Mouse (Mus musculus) spleen, adult 2 months (tissue): ENCODE results near the gene Mef2c. TPM values are rescaled to one million over a fixed set of nuclear protein-coding genes. Genes with fewer than 3 reads are reported as not detected.

Source experiments
- DNase-seq, 2 experiments: peaks; one replicate each; pipeline versions ENCODE4 v3.0.0 to v3.0.0-alpha.2; 2012 to 2021; ENCODE audit warnings: low spot score in 2 of 2, low read depth in 1 of 2
- H3K27ac ChIP-seq: fragments of 200-500 bp; 2 replicates; pipeline ENCODE4 v1.5.1; 2012; ENCODE audit warnings: low read length, inconsistent platforms; ENCODE audit not compliant: insufficient read depth
- H3K27me3 ChIP-seq: fragments of 200-500 bp; 2 replicates; pipeline ENCODE4 v1.6.1; 2012; ENCODE audit warnings: mild to moderate bottlenecking, moderate library complexity, low read length, inconsistent platforms; ENCODE audit not compliant: control insufficient read depth, insufficient read depth
- H3K36me3 ChIP-seq: fragments of 200-500 bp; 2 replicates; pipeline ENCODE4 v1.6.1; 2012; ENCODE audit warnings: mild to moderate bottlenecking, low read length, inconsistent platforms; ENCODE audit not compliant: control insufficient read depth, insufficient read depth
- H3K4me1 ChIP-seq: fragments of 200-500 bp; 2 replicates; pipeline ENCODE4 v1.6.1; 2011; ENCODE audit warnings: inconsistent platforms; ENCODE audit not compliant: control insufficient read depth, insufficient read depth, insufficient read length
- H3K4me3 ChIP-seq: fragments of 200-500 bp; 2 replicates; pipeline ENCODE4 v1.5.1; 2011; ENCODE audit warnings: mild to moderate bottlenecking, inconsistent platforms; ENCODE audit not compliant: insufficient read depth, insufficient read length; ENCODE audit errors: extremely low read depth
- CTCF ChIP-seq: fragments of 200-500 bp; IDR thresholded peaks from 2 replicates; pipeline ENCODE4 v1.5.1; 2011; ENCODE audit warnings: mild to moderate bottlenecking, inconsistent platforms; ENCODE audit not compliant: insufficient read depth, insufficient read length, insufficient replicate concordance; ENCODE audit errors: extremely low read depth
- POLR2A ChIP-seq: fragments of 200-500 bp; IDR thresholded peaks from 2 replicates; pipeline ENCODE4 v1.6.1; 2011; ENCODE audit warnings: low read depth, low read length, inconsistent platforms
- WGBS: fragments of 180-500 bp; shearing (Covaris S2); methylation state at CpG from one replicate; pipeline ENCODE4 v1.1.7; 2018; 5-methylcytosine and 5-hydroxymethylcytosine counted together
- polyA plus RNA-seq: library from polyadenylated mRNA; depleted of rRNA; stranded (reverse); fragments of >200 nt; gene quantifications from 2 replicates; pipeline ENCODE4 v1.2.3, GENCODE M21; 2012

Gene Mef2c
- polyA plus RNA-seq, 1 experiment: 59.4 TPM

GRCm38 (mm10) chr13:83588186-83588585, 84.4 kb downstream of the Mef2c start:
- H3K27me3 ChIP-seq: no peaks in the 10 kb centered on the region
- DNase-seq: no peak
- H3K4me3 ChIP-seq: no peak overlapping the region
- WGBS: 71% methylated on average over 2 of the region's 2 CpGs
- TF ChIP-seq CTCF (no peak), POLR2A (no peak)
- H3K36me3 ChIP-seq: peaks cover 10% of the 10 kb centered on the region
- no peaks in the 10 kb centered on the region for H3K4me1 ChIP-seq
- no peak overlapping the region for H3K27ac ChIP-seq

- H3K27ac ChIP-seq: no peak overlapping the region
- 89% methylated on average over 5 of the region's 5 CpGs for WGBS
- H3K4me3 ChIP-seq: no peak overlapping the region
- H3K27me3 ChIP-seq: no peaks in the 10 kb centered on the region
- H3K4me1 ChIP-seq: no peaks in the 10 kb centered on the region
- DNase-seq: no peak
- H3K36me3 ChIP-seq: peaks cover 16% of the 10 kb centered on the region
- no peak for TF ChIP-seq CTCF
Measured at GRCm38 (mm10) chr13:83590886-83591285, 87.1 kb downstream of the Mef2c start.

- H3K36me3 ChIP-seq: peaks cover 18% of the 10 kb centered on the region
- WGBS: 93% methylated on average over 1 of the region's 1 CpGs
Measured at GRCm38 (mm10) chr13:83595429-83595828, 91.6 kb downstream of the Mef2c start.

GRCm38 (mm10) chr13:83596989-83597738, 93.3 kb downstream of the Mef2c start:
- no peak overlapping the region for H3K4me3 ChIP-seq
- H3K36me3 ChIP-seq: peaks cover 16% of the 10 kb centered on the region
- DNase-seq: no peak
- H3K27ac ChIP-seq: no peak overlapping the region
- no peaks in the 10 kb centered on the region for H3K27me3 ChIP-seq
- TF ChIP-seq POLR2A (no peak), CTCF (no peak)
- WGBS: 56% methylated on average over 6 of the region's 6 CpGs
- peaks cover 4% of the 10 kb centered on the region; the same call in 1 of the 2 replicates for H3K4me1 ChIP-seq

More at GRCm38 (mm10) chr13:83595429-83595828, 91.6 kb downstream of the Mef2c start:
- Histone ChIP-seq H3K4me1 (peaks cover 2% of the 10 kb centered on the region; the same call in 1 of the 2 replicates), H3K27ac (no peak overlapping the region), H3K4me3 (no peak overlapping the region), H3K27me3 (no peaks in the 10 kb centered on the region)
- no peak for DNase-seq
- TF ChIP-seq CTCF: no peak
- TF ChIP-seq POLR2A: no peak

GRCm38 (mm10) chr13:83597739-83598210, 93.9 kb downstream of the Mef2c start:
- H3K36me3 ChIP-seq: peaks cover 15% of the 10 kb centered on the region
- WGBS: 82% methylated on average over 3 of the region's 3 CpGs
- no peak overlapping the region for H3K4me3 ChIP-seq
- no peak overlapping the region for H3K27ac ChIP-seq
- peaks cover 7% of the 10 kb centered on the region; the same call in 1 of the 2 replicates for H3K4me1 ChIP-seq
- DNase-seq: no peak
- TF ChIP-seq CTCF: no peak
- H3K27me3 ChIP-seq: no peaks in the 10 kb centered on the region

GRCm38 (mm10) chr13:83600301-83600700, 96.5 kb downstream of the Mef2c start:
- H3K27me3 ChIP-seq: no peaks in the 10 kb centered on the region
- no peak for DNase-seq
- H3K4me1 ChIP-seq: peaks cover 10% of the 10 kb centered on the region; the same call in 1 of the 2 replicates
- H3K4me3 ChIP-seq: no peak overlapping the region
- no peak for TF ChIP-seq POLR2A
- TF ChIP-seq CTCF: no peak
- peaks cover 6% of the 10 kb centered on the region; the same call in 1 of the 2 replicates for H3K36me3 ChIP-seq
- no peak overlapping the region for H3K27ac ChIP-seq

GRCm38 (mm10) chr13:83601741-83602140, 97.9 kb downstream of the Mef2c start:
- peaks cover 5% of the 10 kb centered on the region; the same call in 1 of the 2 replicates for H3K36me3 ChIP-seq
- no peaks in the 10 kb centered on the region for H3K27me3 ChIP-seq
- 86% methylated on average over 4 of the region's 4 CpGs for whole genome bisulfite sequencing
- H3K27ac ChIP-seq: no peak overlapping the region
- peaks cover 10% of the 10 kb centered on the region; the same call in 1 of the 2 replicates for H3K4me1 ChIP-seq
- H3K4me3 ChIP-seq: no peak overlapping the region
- TF ChIP-seq POLR2A (no peak), CTCF (no peak)
- DNase-seq: no peak
